Mouse (Mus musculus): ENCODE results near the gene Svbp. TPM values are rescaled to one million over a fixed set of nuclear protein-coding genes. Genes with fewer than 3 reads are reported as not detected.
A peak's percentile ranks its signal among the peaks of the same experiment; 100 is the strongest.

Gene Svbp
- polyA plus RNA-seq, 1 experiment from 2014 or later, result 143 TPM

- H3K27ac ChIP-seq (ENCODE audit: low read depth, low read length), result no peak overlapping the region
- no peak for ATAC-seq (replicated peaks; ENCODE audit: insufficient number of reproducible peaks, low FRiP score, low TSS enrichment)
- no peaks in the 10 kb centered on the region; the same call in 1 of the 2 replicates for H3K4me1 ChIP-seq (ENCODE audit: control insufficient read depth, insufficient read depth, low read length)
- H3K9ac ChIP-seq (ENCODE audit: low read depth, low read length), result no peak overlapping the region
- WGBS (ENCODE audit: insufficient replicate concordance), result 26% methylated on average over 1 of the region's 1 CpGs
- H3K27me3 ChIP-seq (ENCODE audit: control insufficient read depth, insufficient read depth, low read length), result no peaks in the 10 kb centered on the region
- H3K9me3 ChIP-seq (replicated peaks; ENCODE audit: control insufficient read depth, low read length), result no peaks in the 10 kb centered on the region
- no peak overlapping the region for H3K4me2 ChIP-seq
- H3K36me3 ChIP-seq (ENCODE audit: control insufficient read depth, insufficient read depth, low read length), result no peaks in the 10 kb centered on the region
- no peak overlapping the region for H3K4me3 ChIP-seq (ENCODE audit: low read depth, low read length)
Observed at GRCm38 (mm10) chr4:119183525-119183924, 11.6 kb upstream of the Svbp start.

- no peaks in the 10 kb centered on the region for H3K36me3 ChIP-seq (ENCODE audit: control insufficient read depth, insufficient read depth, low read length)
- no peaks in the 10 kb centered on the region for H3K27me3 ChIP-seq (ENCODE audit: control insufficient read depth, insufficient read depth, low read length)
- H3K4me1 ChIP-seq (ENCODE audit: control insufficient read depth, insufficient read depth, low read length), result no peaks in the 10 kb centered on the region; the same call in 1 of the 2 replicates
- H3K4me2 ChIP-seq, result peak overlapping the region; percentile 1; the same call in 1 of the 2 replicates
- H3K27ac ChIP-seq (ENCODE audit: low read depth, low read length), result no peak overlapping the region
- no peaks in the 10 kb centered on the region for H3K9me3 ChIP-seq (replicated peaks; ENCODE audit: control insufficient read depth, low read length)
- 80% methylated on average over 4 of the region's 4 CpGs for WGBS (ENCODE audit: insufficient replicate concordance)
- H3K4me3 ChIP-seq (ENCODE audit: low read depth, low read length), result no peak overlapping the region
- ATAC-seq (replicated peaks; ENCODE audit: insufficient number of reproducible peaks, low FRiP score, low TSS enrichment), result no peak
- H3K9ac ChIP-seq (ENCODE audit: low read depth, low read length), result no peak overlapping the region
Observed at GRCm38 (mm10) chr4:119185771-119186170, 9.3 kb upstream of the Svbp start.

GRCm38 (mm10) chr4:119188060-119188785, 6.9 kb upstream of the Svbp start:
- Histone ChIP-seq H3K9ac (ENCODE audit: low read depth, low read length) (peak overlapping the region; percentile 61), H3K36me3 (ENCODE audit: control insufficient read depth, insufficient read depth, low read length) (no peaks in the 10 kb centered on the region), H3K4me2 (peak overlapping the region; percentile 51), H3K27me3 (ENCODE audit: control insufficient read depth, insufficient read depth, low read length) (no peaks in the 10 kb centered on the region), H3K4me1 (ENCODE audit: control insufficient read depth, insufficient read depth, low read length) (no peaks in the 10 kb centered on the region; the same call in 1 of the 2 replicates), H3K9me3 (replicated peaks; ENCODE audit: control insufficient read depth, low read length) (no peaks in the 10 kb centered on the region), H3K27ac (ENCODE audit: low read depth, low read length) (peak overlapping the region; percentile 46), H3K4me3 (ENCODE audit: low read depth, low read length) (peak overlapping the region; percentile 35)
- ATAC-seq (replicated peaks; ENCODE audit: insufficient number of reproducible peaks, low FRiP score, low TSS enrichment), result no peak
- WGBS (ENCODE audit: insufficient replicate concordance), result 35% methylated on average over 11 of the region's 11 CpGs

GRCm38 (mm10) chr4:119189392-119189791, 5.7 kb upstream of the Svbp start:
- peak overlapping the region; percentile 70; the same call in 1 of the 2 replicates for H3K27ac ChIP-seq (ENCODE audit: low read depth, low read length)
- peak overlapping the region; percentile 54; the same call in 1 of the 2 replicates for H3K9ac ChIP-seq (ENCODE audit: low read depth, low read length)
- no peaks in the 10 kb centered on the region for H3K9me3 ChIP-seq (replicated peaks; ENCODE audit: control insufficient read depth, low read length)
- no peak for ATAC-seq (replicated peaks; ENCODE audit: insufficient number of reproducible peaks, low FRiP score, low TSS enrichment)
- WGBS (ENCODE audit: insufficient replicate concordance), result 75% methylated on average over 6 of the region's 6 CpGs
- H3K4me1 ChIP-seq (ENCODE audit: control insufficient read depth, insufficient read depth, low read length), result no peaks in the 10 kb centered on the region; the same call in 1 of the 2 replicates
- no peak overlapping the region for H3K4me2 ChIP-seq
- peak overlapping the region; percentile 34 for H3K4me3 ChIP-seq (ENCODE audit: low read depth, low read length)
- no peaks in the 10 kb centered on the region for H3K36me3 ChIP-seq (ENCODE audit: control insufficient read depth, insufficient read depth, low read length)
- H3K27me3 ChIP-seq (ENCODE audit: control insufficient read depth, insufficient read depth, low read length), result no peaks in the 10 kb centered on the region

- Histone ChIP-seq H3K4me3 (ENCODE audit: low read depth, low read length) (peak within 1 kb of the TSS; percentile 35), H3K4me1 (ENCODE audit: control insufficient read depth, insufficient read depth, low read length) (no peaks in the 10 kb centered on the region; the same call in 1 of the 2 replicates), H3K9ac (ENCODE audit: low read depth, low read length) (peak within 1 kb of the TSS; percentile 61; the same call in 1 of the 2 replicates), H3K27me3 (ENCODE audit: control insufficient read depth, insufficient read depth, low read length) (no peaks in the 10 kb centered on the region), H3K27ac (ENCODE audit: low read depth, low read length) (peak within 1 kb of the TSS; percentile 78), H3K36me3 (ENCODE audit: control insufficient read depth, insufficient read depth, low read length) (no peaks in the 10 kb centered on the region), H3K9me3 (replicated peaks; ENCODE audit: control insufficient read depth, low read length) (no peaks in the 10 kb centered on the region), H3K4me2 (peak within 1 kb of the TSS; percentile 38)
- peak; percentile 85 for ATAC-seq (replicated peaks; ENCODE audit: insufficient number of reproducible peaks, low FRiP score, low TSS enrichment)
- WGBS (ENCODE audit: insufficient replicate concordance), result 58% methylated on average over 6 of the region's 6 CpGs
Observed at GRCm38 (mm10) chr4:119189864-119190263, 5.2 kb upstream of the Svbp start, which contains the start of gene Ermap. Gene Ermap, minus strand, starts transcription at chr4:119190011.

- H3K27ac ChIP-seq (ENCODE audit: low read depth, low read length), result peak overlapping the region; percentile 78
- peak overlapping the region; percentile 38 for H3K4me2 ChIP-seq
- WGBS (ENCODE audit: insufficient replicate concordance), result 66% methylated on average over 8 of the region's 8 CpGs
- H3K9me3 ChIP-seq (replicated peaks; ENCODE audit: control insufficient read depth, low read length), result no peaks in the 10 kb centered on the region
- ATAC-seq (replicated peaks; ENCODE audit: insufficient number of reproducible peaks, low FRiP score, low TSS enrichment), result peak; percentile 44; the same call in 1 of the 2 replicates
- no peak overlapping the region for H3K9ac ChIP-seq (ENCODE audit: low read depth, low read length)
- H3K27me3 ChIP-seq (ENCODE audit: control insufficient read depth, insufficient read depth, low read length), result no peaks in the 10 kb centered on the region
- no peaks in the 10 kb centered on the region; the same call in 1 of the 2 replicates for H3K4me1 ChIP-seq (ENCODE audit: control insufficient read depth, insufficient read depth, low read length)
- H3K4me3 ChIP-seq (ENCODE audit: low read depth, low read length), result no peak overlapping the region
- H3K36me3 ChIP-seq (ENCODE audit: control insufficient read depth, insufficient read depth, low read length), result no peaks in the 10 kb centered on the region
Observed at GRCm38 (mm10) chr4:119190618-119191017, 4.5 kb upstream of the Svbp start.

- peak overlapping the region; percentile 78 for H3K27ac ChIP-seq (ENCODE audit: low read depth, low read length)
- no peak overlapping the region for H3K9ac ChIP-seq (ENCODE audit: low read depth, low read length)
- peaks cover 6% of the 10 kb centered on the region; the same call in 1 of the 2 replicates for H3K4me1 ChIP-seq (ENCODE audit: control insufficient read depth, insufficient read depth, low read length)
- no peaks in the 10 kb centered on the region for H3K36me3 ChIP-seq (ENCODE audit: control insufficient read depth, insufficient read depth, low read length)
- WGBS (ENCODE audit: insufficient replicate concordance), result 73% methylated on average over 3 of the region's 3 CpGs
- H3K4me2 ChIP-seq, result peak overlapping the region; percentile 34
- H3K4me3 ChIP-seq (ENCODE audit: low read depth, low read length), result no peak overlapping the region
- no peak for ATAC-seq (replicated peaks; ENCODE audit: insufficient number of reproducible peaks, low FRiP score, low TSS enrichment)
- H3K27me3 ChIP-seq (ENCODE audit: control insufficient read depth, insufficient read depth, low read length), result no peaks in the 10 kb centered on the region
- no peaks in the 10 kb centered on the region for H3K9me3 ChIP-seq (replicated peaks; ENCODE audit: control insufficient read depth, low read length)
Observed at GRCm38 (mm10) chr4:119191273-119191672, 3.8 kb upstream of the Svbp start.

GRCm38 (mm10) chr4:119192757-119193156, 2.3 kb upstream of the Svbp start:
- Histone ChIP-seq H3K4me1 (ENCODE audit: control insufficient read depth, insufficient read depth, low read length) (peaks cover 8% of the 10 kb centered on the region; the same call in 1 of the 2 replicates), H3K27ac (ENCODE audit: low read depth, low read length) (no peak overlapping the region), H3K27me3 (ENCODE audit: control insufficient read depth, insufficient read depth, low read length) (no peaks in the 10 kb centered on the region), H3K4me2 (no peak overlapping the region), H3K36me3 (ENCODE audit: control insufficient read depth, insufficient read depth, low read length) (no peaks in the 10 kb centered on the region), H3K4me3 (ENCODE audit: low read depth, low read length) (no peak overlapping the region), H3K9me3 (replicated peaks; ENCODE audit: control insufficient read depth, low read length) (no peaks in the 10 kb centered on the region), H3K9ac (ENCODE audit: low read depth, low read length) (no peak overlapping the region)
- no peak for ATAC-seq (replicated peaks; ENCODE audit: insufficient number of reproducible peaks, low FRiP score, low TSS enrichment)
- 82% methylated on average over 4 of the region's 4 CpGs for WGBS (ENCODE audit: insufficient replicate concordance)
